Mouse (Mus musculus) 3T3-L1 (cell line): ENCODE measurements around the gene Tpr.

Experiments used
- DNase-seq: peaks from one replicate; pipeline ENCODE4 v3.0.0-alpha.2; 2015; ENCODE audit warnings: low read depth, low spot score

Tpr gene

GRCm38 (mm10) chr1:150463068-150463467 lies 70.4 kb downstream of the Tpr start:
- no peak for DNase-seq

- DNase-seq = no peak
Measured at GRCm38 (mm10) chr1:150463691-150464090, 71.1 kb downstream of the Tpr start.

DNA sequence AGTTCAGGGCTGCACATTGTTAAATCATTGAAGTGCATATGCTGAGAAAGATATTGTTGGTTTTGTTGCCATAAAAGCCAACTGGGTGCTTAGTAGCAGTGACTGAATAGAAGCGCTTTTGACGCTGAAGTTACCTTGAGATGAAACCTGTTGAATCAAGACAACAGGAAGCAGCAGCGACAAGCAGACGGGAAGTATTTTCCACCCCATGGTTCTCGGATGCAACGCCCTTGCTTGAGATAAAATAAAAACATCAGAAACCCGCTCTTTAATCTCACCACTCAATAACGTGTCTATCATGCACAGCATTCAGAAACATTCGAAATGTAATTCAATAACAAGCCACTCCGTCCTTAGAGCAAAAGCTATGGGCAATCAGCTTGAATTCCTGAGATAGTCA lies 72.7 kb downstream of the Tpr start:
- DNase-seq = no peak

DNA sequence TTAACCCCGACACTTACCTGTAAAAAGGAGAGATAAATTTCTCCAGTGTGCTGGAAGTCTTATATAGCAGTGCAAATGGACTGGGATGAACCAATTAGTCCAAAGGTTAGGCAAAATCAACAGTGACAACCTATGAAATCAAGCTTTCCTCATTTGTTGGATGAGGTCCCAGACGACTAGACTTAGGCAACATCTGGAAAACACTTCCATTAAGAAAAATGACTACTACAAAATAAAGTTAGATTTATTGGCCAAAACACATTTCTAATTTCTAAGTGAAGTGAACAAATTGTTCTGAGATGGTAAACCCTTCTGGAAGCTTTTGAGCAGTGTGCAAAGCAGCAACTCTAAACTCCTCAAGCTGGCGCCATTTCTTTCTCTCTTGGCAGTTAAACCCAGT lies 73.5 kb downstream of the Tpr start, which contains the start of gene Prg4:
Prg4 (minus strand) TSS at position 34 of the 400 bp plus-strand sequence.
- peak; percentile 70 for DNase-seq

DNA sequence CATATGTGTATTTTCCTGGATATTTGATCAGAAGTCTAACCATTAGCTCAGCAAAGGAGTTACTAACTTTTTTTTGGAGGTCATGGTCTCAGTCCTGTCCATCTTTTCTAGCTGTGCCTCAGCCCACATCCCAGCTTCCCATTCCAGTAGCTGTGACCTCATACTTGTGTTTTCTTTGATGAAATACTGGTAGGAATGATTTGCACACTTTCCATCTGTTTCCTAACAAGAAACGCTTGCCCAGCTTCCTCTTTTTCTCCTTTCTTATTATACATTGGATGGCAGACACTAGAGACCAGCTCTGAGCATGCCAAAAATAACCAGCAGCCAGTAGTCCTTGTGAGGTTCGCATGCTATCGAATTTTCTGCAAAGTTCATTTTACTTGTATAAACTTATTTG lies 77.4 kb downstream of the Tpr start:
- no peak for DNase-seq

- peak; percentile 65 for DNase-seq
Measured at GRCm38 (mm10) chr1:150472525-150472924, 79.9 kb downstream of the Tpr start.

DNA sequence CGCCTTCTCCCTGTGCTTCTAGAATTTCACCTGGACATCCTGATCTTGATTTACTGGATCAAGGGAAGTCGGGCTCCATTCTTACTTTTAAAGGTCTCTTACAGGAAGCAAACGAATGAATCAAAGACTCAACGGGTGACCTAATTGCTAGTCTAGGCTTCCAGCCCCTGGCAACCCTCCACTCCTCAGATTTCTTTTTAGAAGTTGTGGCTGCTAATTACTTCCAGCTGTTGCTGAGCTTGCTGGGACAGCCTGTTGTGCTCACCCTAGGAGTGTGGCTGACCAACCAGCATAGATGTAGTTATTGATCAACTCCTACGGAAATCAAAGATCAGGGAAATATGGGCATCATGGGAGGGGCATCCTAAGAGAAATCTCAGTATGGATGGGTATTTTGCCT lies 88.0 kb downstream of the Tpr start:
- peak; percentile 75 for DNase-seq

GRCm38 (mm10) chr1:150489148-150489547 lies 96.5 kb downstream of the Tpr start:
- DNase-seq = no peak

- peak; percentile 19 for DNase-seq
Measured at GRCm38 (mm10) chr1:150496626-150497302, 104.1 kb downstream of the Tpr start.

- DNase-seq = peak; percentile 86
Measured at GRCm38 (mm10) chr1:150497690-150498089, 105.1 kb downstream of the Tpr start.

DNA sequence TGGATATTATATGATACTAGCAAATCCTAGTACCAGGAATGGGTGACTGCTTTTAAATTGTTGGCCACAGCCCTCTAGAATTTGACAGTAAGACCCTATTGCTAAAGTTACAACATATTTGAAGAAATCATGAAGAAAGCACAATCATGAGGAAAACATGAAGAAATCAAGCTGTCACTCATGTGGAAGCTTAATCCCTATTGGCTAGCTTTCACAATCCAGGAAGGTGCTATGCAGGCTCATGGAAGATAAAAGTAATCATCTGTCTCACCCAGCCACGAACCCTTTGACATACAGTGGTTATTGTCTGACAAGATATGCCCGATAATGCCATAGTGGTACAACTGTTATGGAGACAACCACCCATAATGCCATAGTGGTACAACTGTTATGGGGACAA lies 105.5 kb downstream of the Tpr start:
- DNase-seq = no peak
